Mouse (Mus musculus): Measurements from ENCODE around the gene Slit3.

Slit3 gene

GRCm38 (mm10) chr11:35597882-35598281 lies 476.9 kb downstream of the Slit3 start:
- DNase-seq, result no peak

- DNase-seq, result no peak
These were observed 477.7 kb downstream of the Slit3 start for GRCm38 (mm10) chr11:35598732-35599131.

GRCm38 (mm10) chr11:35601652-35602240 lies 480.7 kb downstream of the Slit3 start:
- no peak for DNase-seq

- no peak for DNase-seq
These were observed 481.6 kb downstream of the Slit3 start for GRCm38 (mm10) chr11:35602586-35602985.

GRCm38 (mm10) chr11:35603946-35604345 lies 482.9 kb downstream of the Slit3 start:
- no peak for DNase-seq

GRCm38 (mm10) chr11:35604848-35605790 lies 484.1 kb downstream of the Slit3 start:
- DNase-seq, result no peak

- no peak for DNase-seq
These were observed 486.2 kb downstream of the Slit3 start for GRCm38 (mm10) chr11:35607191-35607590.

GRCm38 (mm10) chr11:35608794-35609193 lies 487.8 kb downstream of the Slit3 start:
- no peak for DNase-seq

GRCm38 (mm10) chr11:35612262-35612896 lies 491.4 kb downstream of the Slit3 start:
- no peak for DNase-seq

- DNase-seq, result no peak
These were observed 493.5 kb downstream of the Slit3 start for GRCm38 (mm10) chr11:35614530-35614929.

GRCm38 (mm10) chr11:35619421-35619820 lies 498.4 kb downstream of the Slit3 start:
- DNase-seq, result no peak

- DNase-seq, result no peak
These were observed 501.7 kb downstream of the Slit3 start for GRCm38 (mm10) chr11:35622736-35623135.

- no peak for DNase-seq
These were observed 503.7 kb downstream of the Slit3 start for GRCm38 (mm10) chr11:35624515-35625270.

- DNase-seq, result no peak
These were observed 504.6 kb downstream of the Slit3 start for GRCm38 (mm10) chr11:35625576-35625975.

GRCm38 (mm10) chr11:35626161-35626885 lies 505.3 kb downstream of the Slit3 start:
- no peak for DNase-seq

- DNase-seq, result no peak
These were observed 506.8 kb downstream of the Slit3 start for GRCm38 (mm10) chr11:35627815-35628214.

- DNase-seq, result no peak
These were observed 511.2 kb downstream of the Slit3 start for GRCm38 (mm10) chr11:35632262-35632661.

- no peak for DNase-seq
These were observed 516.1 kb downstream of the Slit3 start for GRCm38 (mm10) chr11:35637102-35637501.

GRCm38 (mm10) chr11:35638862-35639384 lies 517.9 kb downstream of the Slit3 start:
- DNase-seq, result no peak

- DNase-seq, result no peak
These were observed 518.4 kb downstream of the Slit3 start for GRCm38 (mm10) chr11:35639428-35639827.

GRCm38 (mm10) chr11:35651286-35651685 lies 530.3 kb downstream of the Slit3 start:
- no peak for DNase-seq

GRCm38 (mm10) chr11:35655836-35656235 lies 534.8 kb downstream of the Slit3 start:
- DNase-seq, result no peak
